Mouse (Mus musculus) MEL (cell line): ENCODE results near the gene Meox2. TPM values are rescaled to one million over a fixed set of nuclear protein-coding genes. Genes with fewer than 3 reads are reported as not detected.

Experiments used
- DNase-seq: peaks from one replicate; pipeline ENCODE4 v3.0.0; 2011; ENCODE audit warnings: low read depth, low spot score
- H3K27ac ChIP-seq: 2 replicates; pipeline ENCODE4 v1.5.1; 2012; ENCODE audit warnings: low read depth, mild to moderate bottlenecking, control low read depth, low read length, moderate library complexity; ENCODE audit not compliant: control insufficient read depth
- H3K27me3 ChIP-seq, 2 experiments: fragments of 150-350 bp in 1 of 2; sonication (generic) in 1 of 2; 2 replicates each; pipeline ENCODE4 v1.6.1; 2012; ENCODE audit warnings: low read length in 2 of 2, mild to moderate bottlenecking in 2 of 2, improper control_type of control experiment in 1 of 2, moderate library complexity in 1 of 2; ENCODE audit not compliant: insufficient read depth in 2 of 2, control insufficient read depth in 1 of 2
- H3K36me3 ChIP-seq, 2 experiments: 2 replicates each; pipeline ENCODE4 v1.6.1; 2012 to 2014; ENCODE audit warnings: low read length in 2 of 2, improper control_type of control experiment in 1 of 2, inconsistent platforms in 1 of 2, mild to moderate bottlenecking in 1 of 2; ENCODE audit not compliant: insufficient read depth in 2 of 2, control insufficient read depth in 1 of 2
- H3K4me1 ChIP-seq, 2 experiments: fragments of 150-350 bp in 1 of 2; sonication (generic) in 1 of 2; 2 replicates each; pipeline ENCODE4 v1.6.1; 2012; ENCODE audit warnings: low read length in 2 of 2, improper control_type of control experiment in 1 of 2, mild to moderate bottlenecking in 1 of 2; ENCODE audit not compliant: insufficient read depth in 2 of 2, control insufficient read depth in 1 of 2
- H3K4me3 ChIP-seq, 2 experiments: fragments of 150-350 bp in 1 of 2; sonication (generic) in 1 of 2; 2 replicates each; pipeline ENCODE4 v1.5.1; 2012; ENCODE audit warnings: low read depth in 2 of 2, low read length in 2 of 2, mild to moderate bottlenecking in 2 of 2, moderate library complexity in 2 of 2, control low read depth in 1 of 2, improper control_type of control experiment in 1 of 2; ENCODE audit not compliant: control insufficient read depth in 1 of 2, insufficient read depth in 1 of 2
- H3K79me2 ChIP-seq: 2 replicates; pipeline ENCODE4 v1.6.1; 2012; ENCODE audit warnings: mild to moderate bottlenecking, low read length, moderate library complexity; ENCODE audit not compliant: control insufficient read depth, poor library complexity, insufficient read depth
- H3K9ac ChIP-seq: 2 replicates; pipeline ENCODE4 v1.6.1; 2012; ENCODE audit warnings: low read depth, mild to moderate bottlenecking, control low read depth, low read length, moderate library complexity; ENCODE audit not compliant: control insufficient read depth, poor library complexity, severe bottlenecking
- H3K9me3 ChIP-seq: fragments of 150-350 bp; sonication (generic); replicated peaks from 2 replicates; pipeline ENCODE4 v1.6.1; 2012; ENCODE audit warnings: mild to moderate bottlenecking, low read length, improper control_type of control experiment, moderate library complexity; ENCODE audit not compliant: insufficient read depth
- CHD1 ChIP-seq: IDR thresholded peaks from 2 replicates; pipeline ENCODE4 v1.6.1; 2012; ENCODE audit warnings: low read depth, mild to moderate bottlenecking, inconsistent platforms, low read length, improper control_type of control experiment
- CHD2 ChIP-seq: IDR thresholded peaks from 2 replicates; pipeline ENCODE4 v1.6.1; 2011; ENCODE audit warnings: low read length, improper control_type of control experiment
- CTCF ChIP-seq, 3 experiments: IDR thresholded peaks in 2 of 3; conservative IDR thresholded peaks in 1 of 3; 2 replicates each; pipeline ENCODE4 v1.5.1; 2011 to 2012; ENCODE audit warnings: low read length in 3 of 3, low read depth in 2 of 3, mild to moderate bottlenecking in 2 of 3, improper control_type of control experiment in 1 of 3, inconsistent platforms in 1 of 3, mixed read lengths in 1 of 3, moderate library complexity in 1 of 3; ENCODE audit not compliant: control insufficient read depth in 1 of 3, insufficient read depth in 1 of 3, poor library complexity in 1 of 3, severe bottlenecking in 1 of 3
- E2F4 ChIP-seq: IDR thresholded peaks from 2 replicates; pipeline ENCODE4 v1.6.1; 2011; ENCODE audit warnings: low read depth, low read length, improper control_type of control experiment, borderline replicate concordance
- EP300 ChIP-seq, 2 experiments: IDR thresholded peaks; 2 replicates each; pipeline ENCODE4 v1.6.1; 2011; ENCODE audit warnings: improper control_type of control experiment in 2 of 2, low read length in 2 of 2, low read depth in 1 of 2, mild to moderate bottlenecking in 1 of 2
- MAFK ChIP-seq: IDR thresholded peaks from 2 replicates; pipeline ENCODE4 v1.6.1; 2011; ENCODE audit warnings: low read depth, mild to moderate bottlenecking, low read length, improper control_type of control experiment, borderline replicate concordance
- MAX ChIP-seq: IDR thresholded peaks from 2 replicates; pipeline ENCODE4 v1.6.1; 2011; ENCODE audit warnings: low read length, improper control_type of control experiment
- MAZ ChIP-seq: IDR thresholded peaks from 2 replicates; pipeline ENCODE4 v1.6.1; 2012; ENCODE audit warnings: low read depth, mild to moderate bottlenecking, inconsistent platforms, low read length, improper control_type of control experiment
- POLR2A ChIP-seq, 2 experiments: IDR thresholded peaks; 2 replicates each; pipeline ENCODE4 v1.6.1; 2011 to 2012; ENCODE audit warnings: low read length in 2 of 2, mild to moderate bottlenecking in 2 of 2, control low read depth in 1 of 2, improper control_type of control experiment in 1 of 2, low read depth in 1 of 2, moderate library complexity in 1 of 2; ENCODE audit not compliant: control insufficient read depth in 1 of 2, insufficient read depth in 1 of 2, poor library complexity in 1 of 2
- POLR2AphosphoS2 ChIP-seq: IDR thresholded peaks from 2 replicates; pipeline ENCODE4 v1.6.1; 2011; ENCODE audit warnings: low read length, improper control_type of control experiment
- POLR2AphosphoS5 ChIP-seq: IDR thresholded peaks from 2 replicates; pipeline ENCODE4 v1.6.1; 2012; ENCODE audit warnings: low read depth, borderline replicate concordance, mild to moderate bottlenecking, inconsistent platforms, low read length, moderate library complexity, mixed read lengths
- RAD21 ChIP-seq: IDR thresholded peaks from 2 replicates; pipeline ENCODE4 v1.6.1; 2011; ENCODE audit warnings: mild to moderate bottlenecking, low read depth, low read length, improper control_type of control experiment
- RCOR1 ChIP-seq: IDR thresholded peaks from 2 replicates; pipeline ENCODE4 v1.6.1; 2012; ENCODE audit warnings: low read depth, mild to moderate bottlenecking, inconsistent platforms, low read length, improper control_type of control experiment
- SIN3A ChIP-seq: IDR thresholded peaks from 2 replicates; pipeline ENCODE4 v1.6.1; 2012; ENCODE audit warnings: low read length, improper control_type of control experiment, inconsistent platforms
- SMC3 ChIP-seq: IDR thresholded peaks from 2 replicates; pipeline ENCODE4 v1.6.1; 2011; ENCODE audit warnings: low read depth, low read length, improper control_type of control experiment
- USF1 ChIP-seq: IDR thresholded peaks from 2 replicates; pipeline ENCODE4 v1.6.1; 2014; ENCODE audit warnings: low read depth, mild to moderate bottlenecking, inconsistent platforms, low read length, improper control_type of control experiment, moderate library complexity
- ZC3H11A ChIP-seq: IDR thresholded peaks from 2 replicates; pipeline ENCODE4 v1.6.1; 2012; ENCODE audit warnings: low read depth, mild to moderate bottlenecking, inconsistent platforms, low read length, improper control_type of control experiment
- ZMIZ1 ChIP-seq: IDR thresholded peaks from 2 replicates; pipeline ENCODE4 v1.6.1; 2012; ENCODE audit warnings: low read depth, mild to moderate bottlenecking, inconsistent platforms, low read length, improper control_type of control experiment, moderate library complexity
- polyA plus RNA-seq, 2 experiments: library from polyadenylated mRNA; stranded (reverse) in 1 of 2; unstranded in 1 of 2; fragments of >175 nt in 1 of 2; fragments of >200 nt in 1 of 2; gene quantifications; 2 replicates each; pipeline versions ENCODE4 v1.2.1 to v1.2.4; 2012; ENCODE audit warnings: low replicate concordance in 2 of 2, low read depth in 1 of 2; ENCODE audit not compliant: insufficient read length in 2 of 2, insufficient read depth in 1 of 2, missing spikeins in 1 of 2
- total RNA-seq: library from RNA; depleted of rRNA; stranded (reverse); fragments of 300-350 nt; gene quantifications from 2 replicates; pipeline ENCODE4 v1.2.3, GENCODE M21; 2012; rRNA removed

Gene Meox2
- total and polyA plus RNA-seq, 3 experiments = not detected

- no peak overlapping the region for H3K9ac ChIP-seq
- DNase-seq = peak; percentile 8
- H3K4me1 ChIP-seq = no peaks in the 10 kb centered on the region
- H3K9me3 ChIP-seq = no peaks in the 10 kb centered on the region
- no peaks in the 10 kb centered on the region for H3K36me3 ChIP-seq
- no peak overlapping the region for H3K4me3 ChIP-seq
- no peaks in the 10 kb centered on the region for H3K27me3 ChIP-seq
- no peaks in the 10 kb centered on the region for H3K79me2 ChIP-seq
- no peak for TF ChIP-seq E2F4
- peak; percentile 24 for TF ChIP-seq RAD21
- TF ChIP-seq SIN3A = no peak
- no peak for TF ChIP-seq POLR2AphosphoS5
- peak in 2 of 3 experiments; percentile 12 to 38; a peak in 3 of 6 replicates for TF ChIP-seq CTCF (IDR thresholded peaks at IDR 0.05 in 2 of 3, conservative IDR thresholded peaks at IDR 0.05 in 1 of 3; ENCODE audit: control insufficient read depth in 1 of 3, insufficient read depth in 1 of 3, low read depth in 2 of 3, low read length in 3 of 3, poor library complexity in 1 of 3, severe bottlenecking in 1 of 3)
- peak; percentile 40 for TF ChIP-seq SMC3
- no peak overlapping the region for H3K27ac ChIP-seq
Measured at GRCm38 (mm10) chr12:37183689-37184088, 75.3 kb downstream of the Meox2 start.

GRCm38 (mm10) chr12:37188940-37189488 lies 80.7 kb downstream of the Meox2 start:
- DNase-seq = no peak
- Histone ChIP-seq H3K9ac (no peak overlapping the region), H3K4me3 (no peak overlapping the region), H3K9me3 (no peaks in the 10 kb centered on the region), H3K4me1 (no peaks in the 10 kb centered on the region), H3K27me3 (no peaks in the 10 kb centered on the region), H3K27ac (no peak overlapping the region), H3K36me3 (no peaks in the 10 kb centered on the region), H3K79me2 (no peaks in the 10 kb centered on the region)
- TF ChIP-seq ZMIZ1 (no peak), E2F4 (no peak), MAZ (no peak), POLR2A (IDR thresholded peaks at IDR 0.05; ENCODE audit: control insufficient read depth in 1 of 2, insufficient read depth in 1 of 2, low read depth in 1 of 2, low read length in 2 of 2, poor library complexity in 1 of 2) (no peak), CHD1 (no peak), MAX (no peak), CHD2 (no peak), EP300 (IDR thresholded peaks at IDR 0.05; ENCODE audit: low read depth in 1 of 2, low read length in 2 of 2) (no peak), SMC3 (no peak), USF1 (no peak), POLR2AphosphoS2 (no peak), MAFK (no peak), ZC3H11A (no peak), RCOR1 (no peak)

Other genes starting within 250 kb of the Meox2 start
- gene Agmo, start 133.1 kb downstream of the Meox2 start, total RNA-seq = 0.08 and 0.29 TPM in 2 replicates
- gene Agmo, start 133.1 kb downstream of the Meox2 start, polyA plus RNA-seq = not detected